Mouse (Mus musculus) embryo, embryonic 10 days (tissue): Measurements from ENCODE around the gene Rad21l.

Source experiments
- DNase-seq: peaks from one replicate; pipeline ENCODE4 v3.0.0-alpha.2; 2015; ENCODE audit warnings: low spot score

Gene Rad21l

DNA sequence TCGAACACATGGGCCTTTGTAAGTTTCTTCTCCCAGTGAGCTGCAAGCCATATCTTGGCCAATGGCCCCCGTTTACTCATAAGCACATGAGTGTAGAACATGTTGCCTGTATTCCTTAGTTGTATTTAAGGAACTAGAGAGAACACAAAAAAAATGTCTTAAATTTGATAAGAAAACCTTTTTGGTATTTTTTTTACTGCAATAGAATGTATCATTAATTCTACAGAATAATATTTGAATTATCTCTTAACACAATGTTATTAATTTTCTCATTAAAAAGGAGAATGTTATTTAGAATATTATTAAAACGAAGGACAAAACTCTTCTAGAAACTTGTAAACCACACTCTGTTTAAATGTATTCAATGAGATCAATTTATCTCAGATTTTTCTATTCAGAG, at the start of gene Rad21l:
Gene Rad21l (minus strand): TSS at position 101 of the 400 bp plus-strand sequence.
- no peak for DNase-seq

DNA sequence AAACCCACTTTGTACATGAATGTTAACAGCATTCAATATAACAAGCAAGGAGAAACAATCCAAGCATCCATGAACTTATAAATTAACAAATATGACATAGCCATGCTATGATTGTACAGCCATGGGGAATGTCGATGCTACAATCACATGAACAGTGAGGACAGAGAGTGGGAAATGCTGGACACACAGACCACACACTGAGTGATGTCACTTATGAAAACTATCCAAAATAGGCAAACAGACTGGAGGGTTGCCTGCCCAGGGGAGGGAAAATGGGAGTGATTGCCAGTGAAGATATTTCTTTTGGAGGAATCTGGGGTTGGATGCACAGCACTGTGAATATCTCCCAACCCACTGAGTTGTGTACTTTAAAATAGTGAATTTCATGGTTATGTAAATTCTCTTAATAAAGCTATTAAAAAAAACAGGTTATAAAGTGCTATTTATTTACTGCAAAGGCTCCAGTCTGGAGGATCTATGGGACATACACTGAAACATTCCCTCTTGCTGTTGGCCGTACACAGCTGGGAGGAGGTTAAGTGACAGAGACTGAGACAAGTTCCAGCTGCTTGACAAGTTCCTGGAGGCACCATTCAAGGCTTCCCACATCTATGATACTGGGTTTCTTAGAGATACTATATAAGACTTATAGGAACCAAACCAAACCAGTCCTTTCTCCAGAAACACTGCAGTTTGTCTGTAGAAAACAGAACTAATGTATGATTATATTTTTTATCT, 48.2 kb upstream of the Rad21l start:
- no peak for DNase-seq

DNA sequence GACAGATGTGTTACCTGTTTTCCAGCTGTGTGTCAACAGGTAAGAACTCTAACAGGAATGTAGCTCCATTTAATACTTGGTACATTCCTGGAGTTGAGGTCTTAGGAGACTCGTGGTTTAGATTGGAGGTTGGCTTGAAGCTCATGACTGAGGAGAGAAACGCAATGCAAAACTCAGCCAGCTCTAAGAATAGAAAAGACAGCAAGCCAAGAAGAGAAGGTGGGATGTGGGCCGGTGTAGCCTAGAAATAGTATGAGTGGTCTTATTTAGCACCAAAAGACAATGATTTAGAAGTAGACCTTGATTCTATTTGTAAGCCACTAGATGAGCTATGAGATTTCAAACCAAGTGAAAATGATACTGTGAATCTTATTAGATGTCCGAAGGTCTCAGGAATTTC, 47.2 kb upstream of the Rad21l start:
- DNase-seq = no peak

DNA sequence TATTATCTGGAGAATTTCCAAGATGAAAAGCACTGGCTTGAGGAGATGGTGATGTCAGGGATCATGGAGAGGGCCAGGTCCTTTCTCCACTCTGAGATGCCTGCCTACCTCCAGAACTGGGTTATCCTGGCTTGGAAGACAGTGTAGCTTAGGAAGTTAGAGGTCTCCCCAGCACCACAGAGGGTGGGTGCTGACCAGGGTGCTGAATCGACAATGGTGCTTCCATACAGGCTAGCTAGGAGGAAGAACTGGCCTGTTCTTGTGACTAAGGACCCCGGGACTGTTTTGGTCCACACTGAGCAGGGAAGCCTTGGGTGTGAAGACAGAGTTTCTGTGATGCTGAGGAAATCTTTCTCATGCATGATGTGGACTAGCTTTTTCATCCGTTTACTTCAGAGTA, 44.3 kb upstream of the Rad21l start:
- DNase-seq = peak; percentile 71

DNA sequence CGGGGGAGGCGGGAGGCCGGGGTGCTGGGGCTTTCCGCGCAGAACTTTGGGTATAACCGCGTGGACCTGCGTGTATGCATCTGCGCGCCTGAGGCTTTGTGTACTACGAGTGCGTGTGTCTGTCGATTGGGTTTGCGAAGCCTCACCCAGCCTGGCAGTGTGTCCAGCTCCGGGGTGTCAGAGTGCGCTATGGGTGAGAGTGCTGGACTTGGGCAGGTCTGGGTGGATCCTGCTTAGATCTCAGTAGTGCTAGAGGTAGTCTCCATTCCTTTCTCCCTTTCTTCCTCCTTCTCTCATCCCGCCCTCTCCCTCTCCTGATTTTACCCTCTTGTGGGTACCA, 34.5 kb upstream of the Rad21l start:
- peak; percentile 30 for DNase-seq

DNA sequence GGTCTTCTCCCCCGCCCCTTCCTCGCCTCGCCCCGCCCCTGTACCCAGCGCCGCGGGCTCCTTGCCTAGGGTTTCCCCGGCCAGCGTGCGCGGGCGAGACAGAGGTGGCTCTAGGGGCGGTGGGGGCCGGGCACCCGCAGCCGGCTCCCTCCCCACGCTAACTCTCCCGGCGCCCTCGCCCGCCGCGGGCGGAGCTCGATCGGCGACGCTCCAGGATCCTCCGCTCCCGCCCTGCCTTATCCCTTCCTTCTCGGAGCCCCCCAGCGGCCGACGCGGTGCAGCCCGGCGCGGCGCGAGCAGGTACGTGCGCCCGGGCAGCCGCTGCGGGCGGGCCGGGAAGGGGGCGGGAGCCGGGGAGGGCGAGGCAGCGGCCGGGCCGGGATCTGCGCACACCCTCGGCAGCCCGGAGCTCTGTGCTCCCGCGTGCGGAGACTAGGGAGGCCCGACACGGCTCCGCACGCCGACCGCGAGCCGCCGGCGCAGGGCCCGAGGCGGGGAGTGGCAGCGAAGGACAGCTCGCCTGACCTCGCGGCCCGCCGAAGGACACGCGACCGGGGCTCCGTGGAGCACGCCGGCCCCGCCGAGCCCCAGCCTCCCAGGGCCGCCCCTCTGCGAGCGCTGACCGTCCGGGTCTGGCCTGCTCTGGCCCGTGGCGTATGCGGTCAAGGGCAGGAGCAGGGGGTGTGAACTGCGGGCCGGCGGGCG, 34.0 kb upstream of the Rad21l start:
- DNase-seq = peak; percentile 69

DNA sequence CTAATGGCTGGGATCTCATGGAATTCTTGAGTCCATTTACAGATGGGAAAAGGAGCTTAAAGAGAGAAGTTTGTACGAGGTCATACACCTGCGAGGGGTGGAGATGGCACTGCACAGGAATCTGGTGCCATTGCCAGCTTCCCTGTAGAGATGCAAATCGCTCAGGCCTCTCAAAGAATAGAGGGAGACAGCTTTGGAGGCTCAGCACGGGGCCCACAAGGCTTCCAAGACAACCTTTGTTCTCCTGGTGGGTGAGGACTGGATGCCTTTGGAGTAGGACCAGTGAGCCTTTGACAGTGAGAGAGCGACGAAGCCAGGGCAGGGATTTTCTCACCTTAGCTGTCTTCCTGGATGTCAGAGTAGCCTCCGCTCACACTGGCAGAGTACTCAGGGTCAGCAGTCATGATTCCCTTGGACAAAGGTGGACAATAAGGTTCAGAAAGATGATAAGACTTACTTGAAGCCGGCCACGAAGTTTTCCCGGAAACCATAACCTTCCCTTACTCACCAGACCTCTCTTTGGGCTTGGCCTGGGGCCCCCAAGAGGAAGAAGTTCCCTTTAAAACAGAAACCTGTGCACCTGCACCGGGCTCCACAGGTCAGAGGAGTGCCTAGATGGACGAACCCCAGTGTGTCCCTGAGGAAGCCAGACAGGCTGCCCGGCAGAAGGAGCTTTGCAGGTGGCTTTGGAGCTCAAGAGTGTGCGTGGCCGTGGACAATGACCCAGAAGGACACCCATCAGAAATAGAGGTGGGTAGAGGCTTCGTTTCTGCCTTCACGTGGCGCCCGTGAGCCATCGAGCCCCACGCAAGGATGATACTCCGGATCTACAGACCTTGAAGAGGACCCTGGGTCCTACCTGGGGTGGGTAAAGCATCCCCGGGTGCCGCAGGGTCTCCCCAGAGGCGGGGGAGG, 33.2 kb upstream of the Rad21l start, which contains the start of gene Tmem74b:
Gene Tmem74b (plus strand): TSS at position 778 of the 915 bp plus-strand sequence.
- DNase-seq = no peak

DNA sequence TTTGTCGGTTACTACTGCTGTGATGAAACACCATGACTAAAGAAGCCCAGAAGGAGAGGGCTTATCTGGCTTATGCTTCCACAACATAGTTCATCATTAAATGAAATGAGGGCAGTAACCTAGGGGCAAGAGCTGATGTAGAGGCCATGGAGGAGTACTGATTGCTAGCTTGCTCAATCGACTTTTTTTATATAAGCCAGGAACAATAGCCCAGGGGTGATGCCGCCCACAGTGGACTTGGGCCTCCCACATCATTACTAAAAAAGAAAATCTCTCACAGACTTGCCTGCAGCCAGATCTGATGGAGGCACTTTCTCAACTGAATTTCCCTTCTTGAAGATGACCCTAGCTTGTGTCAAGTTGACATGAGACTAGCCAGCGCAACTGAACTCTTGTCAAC, 14.6 kb upstream of the Rad21l start:
- DNase-seq = no peak

DNA sequence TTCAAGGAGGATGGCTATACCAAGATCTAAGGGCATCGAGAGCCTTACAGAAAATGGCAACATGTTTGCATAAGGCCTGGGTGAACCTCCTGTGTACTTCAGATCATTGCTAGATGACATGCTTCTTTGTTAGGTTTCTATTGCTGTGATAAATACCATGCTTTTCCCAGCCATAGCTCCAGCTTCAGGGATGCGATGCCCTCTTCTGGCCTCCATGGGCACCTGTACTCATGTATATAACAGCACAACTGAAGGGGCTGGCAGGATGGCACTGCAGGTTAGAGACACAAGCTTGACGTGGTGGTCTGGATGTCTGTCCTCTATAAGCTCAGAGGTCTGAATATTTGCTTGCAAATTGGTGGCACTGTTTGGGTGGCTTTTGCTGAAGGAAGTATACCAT, 14.0 kb upstream of the Rad21l start:
- DNase-seq = peak; percentile 54

DNA sequence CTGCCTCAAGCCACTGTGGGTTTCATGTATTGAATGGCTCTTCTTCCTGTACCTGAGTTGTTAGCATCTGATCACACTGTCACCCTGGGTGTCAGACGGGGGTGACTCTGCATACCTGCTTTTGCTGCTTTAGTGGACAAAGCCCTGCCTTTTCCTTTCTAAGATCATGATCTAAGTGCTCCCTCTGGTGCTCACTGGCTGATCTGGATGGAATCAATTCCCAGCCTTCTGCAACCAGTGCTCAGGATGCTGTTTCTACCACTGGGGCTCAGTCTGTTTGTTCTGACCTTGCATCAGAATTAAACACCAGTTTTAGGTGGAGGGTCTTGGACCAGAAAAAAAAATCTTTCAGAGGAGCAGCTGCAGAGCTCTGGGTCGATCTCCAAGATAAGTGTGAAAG, 7.9 kb upstream of the Rad21l start:
- peak; percentile 10 for DNase-seq

DNA sequence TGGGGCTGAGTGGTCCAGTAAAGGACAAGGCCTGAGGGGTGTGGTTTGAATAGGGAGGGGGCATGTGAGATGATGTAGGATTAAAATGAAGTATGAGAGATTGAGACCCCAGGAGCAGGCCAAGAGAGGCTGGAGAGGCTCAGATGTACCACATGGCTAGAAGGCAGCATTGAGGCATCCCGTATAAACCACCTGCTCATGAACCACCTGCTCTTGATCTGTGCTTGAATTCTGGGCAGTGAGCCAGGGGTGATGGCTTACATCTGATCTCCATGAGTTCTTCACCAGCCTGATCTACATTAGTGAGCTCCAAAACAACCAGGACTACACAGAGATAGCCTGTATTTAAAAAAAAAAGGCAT, 2.6 kb upstream of the Rad21l start:
- no peak for DNase-seq

DNA sequence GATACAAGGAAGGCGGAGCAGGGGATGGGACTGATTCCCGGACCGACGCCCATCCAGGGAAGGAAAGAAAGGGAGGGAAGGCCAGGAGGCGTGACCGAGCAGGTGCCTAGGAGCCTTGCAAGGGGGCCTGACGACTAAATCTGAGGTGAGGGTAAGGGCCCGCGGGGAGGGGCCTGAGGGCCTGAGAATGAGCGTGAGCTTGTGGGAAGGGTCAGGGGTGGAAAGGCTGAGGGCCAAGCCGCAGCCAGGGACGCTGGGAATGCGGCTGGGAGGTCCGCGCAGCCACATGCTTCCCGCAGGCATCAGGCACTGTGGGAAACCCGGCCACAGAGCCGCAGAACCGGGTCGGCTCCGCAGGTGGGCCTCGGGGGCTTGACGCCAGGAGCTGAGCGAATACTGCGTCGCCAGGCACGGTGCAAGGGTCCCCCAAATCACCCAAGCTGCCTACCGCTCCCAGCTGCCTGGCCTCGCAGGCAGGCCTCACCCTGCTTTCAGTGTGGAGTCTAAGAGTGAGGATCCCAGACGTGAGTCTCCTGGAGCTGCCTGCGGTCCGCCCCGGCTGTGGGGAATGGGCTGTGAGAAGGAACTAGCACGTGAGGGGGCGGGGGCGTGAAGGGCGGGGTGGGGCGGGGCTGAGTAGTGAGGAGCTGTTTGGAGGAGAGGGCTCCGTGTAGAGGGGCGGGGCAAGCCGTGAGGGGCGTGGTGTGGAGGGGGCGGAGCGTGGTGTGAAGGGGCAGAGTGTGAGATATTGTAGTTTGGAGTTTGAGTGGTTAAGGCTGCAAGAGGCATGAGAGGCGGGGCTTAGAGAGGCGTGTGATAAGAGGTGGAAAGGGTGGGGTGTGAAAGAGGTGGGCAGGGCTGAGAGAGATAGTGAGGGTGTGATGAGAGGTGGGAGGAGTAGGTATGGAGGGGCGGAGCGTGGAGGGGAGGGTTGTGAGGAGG, 2.0 kb upstream of the Rad21l start:
- no peak for DNase-seq

DNA sequence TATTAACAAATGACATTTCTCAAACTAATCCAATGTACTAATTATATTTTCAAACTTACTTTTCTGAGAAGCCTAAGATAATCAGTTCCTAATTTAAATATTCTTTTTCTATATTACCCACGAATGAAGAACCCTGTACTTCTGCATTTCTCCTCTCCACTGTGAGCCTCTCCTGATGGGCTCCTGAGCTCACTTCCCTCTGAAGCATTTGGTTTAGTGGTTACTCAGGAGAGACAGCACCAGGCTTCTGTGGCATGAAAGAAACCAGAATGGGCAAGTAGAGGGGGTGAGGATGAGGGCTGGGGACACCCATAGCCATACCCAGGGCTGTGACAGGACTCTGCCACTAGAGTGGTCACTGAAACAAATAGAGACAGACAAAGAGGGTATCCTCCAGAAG, 16.3 kb downstream of the Rad21l start:
- DNase-seq = no peak

DNA sequence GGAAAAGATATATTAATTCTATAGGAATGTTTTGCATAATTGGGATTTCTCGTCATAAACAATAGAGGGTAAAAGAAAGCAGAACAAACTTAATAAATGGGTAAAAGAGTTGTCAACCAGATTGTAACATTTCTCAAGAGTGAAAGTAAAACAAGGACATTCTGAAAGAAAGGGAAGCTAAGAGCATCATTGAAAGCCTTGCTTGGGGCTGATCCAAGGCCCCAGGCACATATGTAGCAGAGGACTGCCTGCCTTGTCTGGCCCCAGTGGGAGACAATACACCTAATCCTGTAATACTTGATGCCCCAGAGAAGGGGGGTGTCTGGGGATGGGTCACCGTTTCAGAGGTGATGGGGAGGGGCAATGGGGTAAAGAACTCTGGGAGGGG, 32.3 kb downstream of the Rad21l start:
- DNase-seq = no peak

DNA sequence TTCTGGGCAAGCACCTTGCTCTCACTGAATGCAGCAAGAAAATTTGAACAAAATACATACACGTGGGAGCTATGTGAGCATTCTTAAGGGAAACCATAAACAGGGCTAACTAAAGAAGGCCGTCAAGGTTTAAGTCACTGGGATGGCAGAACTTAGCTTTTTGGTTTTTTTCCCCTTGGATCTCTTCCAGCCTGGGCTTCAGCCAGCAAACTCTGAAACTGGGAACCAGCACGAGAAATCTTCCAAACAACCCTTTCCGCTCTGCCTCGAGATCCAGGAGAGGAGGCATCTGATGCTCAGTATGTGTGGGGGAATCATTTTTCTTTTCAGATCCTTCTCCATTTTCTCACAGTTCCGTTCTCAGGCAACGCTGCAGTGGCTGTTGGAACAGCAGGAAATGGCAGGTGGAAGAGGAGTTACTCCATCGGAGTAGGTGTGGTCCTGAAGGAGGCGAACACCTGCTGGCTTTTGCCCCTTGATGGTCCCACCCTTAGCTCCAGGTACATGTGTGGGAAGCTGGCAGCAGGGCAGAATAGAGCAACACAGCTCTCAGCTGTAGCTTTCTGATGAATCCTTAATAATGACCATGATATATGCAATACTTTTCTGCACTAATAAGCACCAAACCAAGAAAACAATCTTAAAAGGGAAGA, 32.8 kb downstream of the Rad21l start:
- DNase-seq = no peak

DNA sequence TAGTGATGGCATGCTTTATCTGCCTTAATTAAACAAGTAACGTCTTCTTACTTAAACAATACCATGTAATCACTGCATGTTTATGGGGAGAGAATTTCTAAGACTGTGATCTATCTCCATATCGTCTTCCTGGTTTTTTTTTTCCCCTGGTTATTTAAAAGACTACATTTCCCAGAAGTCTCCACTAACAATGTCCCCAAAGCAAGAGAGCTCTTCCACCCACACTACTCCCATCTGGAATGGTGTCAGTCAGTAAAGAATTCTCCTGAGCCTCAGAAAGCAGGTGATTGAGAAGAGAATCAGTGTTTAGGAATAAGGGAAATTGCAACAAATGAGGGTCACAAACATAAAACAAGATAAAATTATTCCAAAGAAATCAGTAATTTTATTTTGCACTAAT, 33.4 kb downstream of the Rad21l start:
- DNase-seq = no peak

DNA sequence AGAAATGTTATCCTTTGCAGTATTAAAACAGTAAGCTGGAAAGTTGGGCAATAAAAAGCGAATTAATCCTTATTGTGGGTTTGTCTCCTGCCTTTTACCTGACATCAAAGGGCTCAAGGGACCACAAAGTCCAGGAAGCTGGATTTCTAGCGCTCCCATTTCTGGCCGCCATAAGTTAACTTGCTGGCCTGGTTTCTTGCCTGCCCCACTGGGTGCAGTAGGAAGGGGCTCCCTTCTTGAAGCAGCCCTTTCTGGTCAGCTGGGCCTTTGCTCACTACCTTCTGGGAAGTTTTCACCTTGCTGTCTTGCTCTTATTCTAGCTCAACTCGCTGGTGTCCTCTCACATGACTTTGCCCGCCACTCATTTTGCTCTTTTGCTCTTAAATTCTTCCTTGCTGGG, 35.4 kb downstream of the Rad21l start:
- no peak for DNase-seq

DNA sequence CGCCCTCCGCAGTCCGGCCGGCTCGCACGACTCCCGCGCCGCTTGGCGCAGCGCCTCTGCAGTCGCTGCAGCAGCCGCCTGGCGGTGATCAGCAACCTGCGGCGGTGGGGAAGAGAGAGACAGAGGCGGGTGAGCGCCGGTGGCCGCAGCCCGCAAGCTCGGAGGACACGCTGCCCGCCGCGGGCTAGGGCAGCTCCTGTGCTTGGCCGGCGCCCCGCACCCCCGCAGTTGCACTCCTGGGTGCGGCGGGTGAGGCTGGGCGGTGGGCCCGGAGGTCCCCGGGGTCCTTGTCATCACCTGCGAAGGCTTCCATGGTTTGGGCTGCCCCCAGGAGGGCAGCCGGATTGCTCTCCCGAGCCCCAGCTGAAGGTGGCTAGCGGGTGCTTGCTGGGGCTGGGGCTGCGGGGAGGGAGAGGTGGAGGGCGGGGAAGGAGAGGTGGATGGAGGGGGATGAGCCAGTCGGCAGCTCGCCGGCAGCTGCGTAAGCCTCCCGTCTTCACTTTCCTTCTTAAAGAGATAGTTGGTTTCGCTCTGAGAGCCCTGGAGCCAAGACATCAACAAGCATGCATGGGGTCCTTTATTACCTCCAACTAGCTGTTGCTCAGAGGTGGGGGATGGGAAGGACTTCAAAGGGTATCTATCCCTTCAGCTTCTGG, 36.0 kb downstream of the Rad21l start, which contains the start of gene Snph:
Gene Snph (minus strand): TSS at position 435 of the 656 bp plus-strand sequence.
- DNase-seq = peak; percentile 76

DNA sequence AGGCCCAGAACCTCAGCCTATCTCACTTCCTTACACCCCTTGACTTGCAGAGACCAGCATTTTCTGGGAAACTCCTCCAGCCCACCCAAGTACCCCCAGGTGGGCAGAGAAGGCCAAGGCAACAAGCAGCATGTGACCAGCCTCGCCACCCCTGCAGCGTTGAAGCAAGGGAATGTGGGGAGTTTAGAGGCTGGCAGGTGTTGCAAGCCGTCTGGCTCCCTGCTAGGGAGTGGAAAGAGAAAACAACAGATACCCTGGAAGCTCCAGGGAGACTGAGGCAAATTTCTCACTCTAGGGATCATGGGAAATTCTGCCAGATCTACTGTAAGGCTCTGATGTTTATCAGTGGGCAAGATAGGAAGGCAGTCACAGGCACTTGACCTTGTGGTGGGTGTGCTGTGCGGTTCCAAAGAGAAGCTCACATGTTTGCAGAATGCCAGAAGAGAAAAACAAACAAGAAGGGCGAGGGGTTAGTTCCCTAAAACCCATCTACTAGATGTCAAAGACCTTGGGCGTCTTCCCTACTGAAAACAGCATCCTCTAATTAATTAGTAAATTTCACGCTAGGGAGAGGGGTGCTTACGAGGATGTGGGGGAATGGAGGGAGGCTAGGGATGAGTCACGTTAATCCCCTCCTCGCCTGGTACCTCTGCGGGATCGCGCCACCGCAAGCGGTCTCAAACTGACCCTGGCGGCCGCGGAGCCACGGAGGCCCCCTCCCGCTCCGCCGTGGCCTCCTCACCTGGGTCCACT, 36.8 kb downstream of the Rad21l start:
- DNase-seq = no peak

DNA sequence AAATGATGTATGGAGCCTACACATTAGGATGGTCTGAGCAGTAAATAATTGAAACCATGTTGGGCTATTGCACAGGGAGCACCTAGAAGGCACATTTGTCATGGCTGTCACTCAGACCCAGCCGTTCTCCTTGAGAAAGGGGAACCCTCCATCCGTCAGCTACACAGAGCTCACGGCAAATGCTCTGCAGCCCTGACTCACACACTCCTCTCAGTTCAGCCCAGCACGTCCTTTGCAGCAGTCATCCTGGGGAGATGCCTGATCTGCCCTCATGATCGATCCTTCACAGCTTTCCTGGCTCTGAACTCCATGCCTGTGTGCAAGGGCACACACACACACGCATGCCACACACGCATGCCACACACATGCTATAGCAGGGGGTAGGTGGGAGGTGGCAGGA, 39.0 kb downstream of the Rad21l start:
- no peak for DNase-seq
